Mouse (Mus musculus) lung, postnatal 0 days (tissue): Measurements from ENCODE around the gene Fam102b.

ENCODE experiments used
- CTCF ChIP-seq: IDR thresholded peaks from 2 replicates; pipeline ENCODE4 v1.5.1; 2016; ENCODE audit warnings: antibody characterized with exemption, mild to moderate bottlenecking
- EP300 ChIP-seq: IDR thresholded peaks from 2 replicates; pipeline ENCODE4 v1.6.1; 2016; ENCODE audit warnings: antibody characterized with exemption, mild to moderate bottlenecking, control low read depth

DNA sequence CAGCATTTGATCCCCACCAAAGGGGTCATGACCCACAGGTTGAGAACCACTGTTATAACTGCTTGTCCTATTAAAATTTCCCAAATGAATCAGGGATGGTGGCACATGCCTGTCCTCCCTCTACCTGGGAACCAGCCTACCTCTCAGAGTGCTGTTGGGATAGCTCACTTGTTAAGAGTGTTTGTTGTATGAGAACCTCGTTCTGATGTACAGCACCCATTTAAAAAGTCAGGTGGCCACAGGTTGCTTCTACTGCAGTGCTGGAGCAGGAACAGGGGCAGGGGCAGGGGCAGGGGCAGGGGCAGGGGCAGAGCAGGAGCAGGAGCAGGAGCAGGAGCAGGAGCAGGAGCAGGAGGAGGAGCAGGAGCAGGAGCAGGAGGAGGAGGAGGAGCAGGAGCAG, 28.2 kb downstream of the Fam102b start:
- TF ChIP-seq CTCF: no peak
- no peak for TF ChIP-seq EP300
